Mouse (Mus musculus) MEL (cell line): ENCODE measurements around the gene Prelid3b.
A peak's percentile ranks its signal among the peaks of the same experiment; 100 is the strongest.

Experiments used
- CTCF ChIP-seq, 3 experiments: IDR thresholded peaks in 2 of 3; conservative IDR thresholded peaks in 1 of 3; 2 replicates each; pipeline ENCODE4 v1.5.1; 2011 to 2012; ENCODE audit warnings: low read length in 3 of 3, low read depth in 2 of 3, mild to moderate bottlenecking in 2 of 3, improper control_type of control experiment in 1 of 3, inconsistent platforms in 1 of 3, mixed read lengths in 1 of 3, moderate library complexity in 1 of 3; ENCODE audit not compliant: control insufficient read depth in 1 of 3, insufficient read depth in 1 of 3, poor library complexity in 1 of 3, severe bottlenecking in 1 of 3
- GATA1 ChIP-seq: IDR thresholded peaks from 2 replicates; pipeline ENCODE4 v1.6.1; 2011; ENCODE audit warnings: low read depth, low read length, improper control_type of control experiment
- MEF2A ChIP-seq: IDR thresholded peaks from 2 replicates; pipeline ENCODE4 v1.6.1; 2014; ENCODE audit warnings: low read depth, mild to moderate bottlenecking, inconsistent platforms, low read length, improper control_type of control experiment; ENCODE audit not compliant: poor library complexity, insufficient replicate concordance, severe bottlenecking; ENCODE audit errors: extremely low read depth
- MYB ChIP-seq: IDR thresholded peaks from 2 replicates; pipeline ENCODE4 v1.6.1; 2011; ENCODE audit warnings: mild to moderate bottlenecking, low read depth, low read length, improper control_type of control experiment
- POLR2A ChIP-seq, 2 experiments: IDR thresholded peaks; 2 replicates each; pipeline ENCODE4 v1.6.1; 2011 to 2012; ENCODE audit warnings: low read length in 2 of 2, mild to moderate bottlenecking in 2 of 2, control low read depth in 1 of 2, improper control_type of control experiment in 1 of 2, low read depth in 1 of 2, moderate library complexity in 1 of 2; ENCODE audit not compliant: control insufficient read depth in 1 of 2, insufficient read depth in 1 of 2, poor library complexity in 1 of 2
- POLR2AphosphoS2 ChIP-seq: IDR thresholded peaks from 2 replicates; pipeline ENCODE4 v1.6.1; 2011; ENCODE audit warnings: low read length, improper control_type of control experiment
- SMC3 ChIP-seq: IDR thresholded peaks from 2 replicates; pipeline ENCODE4 v1.6.1; 2011; ENCODE audit warnings: low read depth, low read length, improper control_type of control experiment
- USF1 ChIP-seq: IDR thresholded peaks from 2 replicates; pipeline ENCODE4 v1.6.1; 2014; ENCODE audit warnings: low read depth, mild to moderate bottlenecking, inconsistent platforms, low read length, improper control_type of control experiment, moderate library complexity
- USF2 ChIP-seq, 2 experiments: IDR thresholded peaks; 2 replicates each; pipeline ENCODE4 v1.6.1; 2011 to 2012; ENCODE audit warnings: improper control_type of control experiment in 2 of 2, low read length in 2 of 2, borderline replicate concordance in 1 of 2, inconsistent platforms in 1 of 2, low read depth in 1 of 2, mild to moderate bottlenecking in 1 of 2; ENCODE audit not compliant: insufficient read depth in 1 of 2
- ZC3H11A ChIP-seq: IDR thresholded peaks from 2 replicates; pipeline ENCODE4 v1.6.1; 2012; ENCODE audit warnings: low read depth, mild to moderate bottlenecking, inconsistent platforms, low read length, improper control_type of control experiment
- ZMIZ1 ChIP-seq: IDR thresholded peaks from 2 replicates; pipeline ENCODE4 v1.6.1; 2012; ENCODE audit warnings: low read depth, mild to moderate bottlenecking, inconsistent platforms, low read length, improper control_type of control experiment, moderate library complexity

DNA sequence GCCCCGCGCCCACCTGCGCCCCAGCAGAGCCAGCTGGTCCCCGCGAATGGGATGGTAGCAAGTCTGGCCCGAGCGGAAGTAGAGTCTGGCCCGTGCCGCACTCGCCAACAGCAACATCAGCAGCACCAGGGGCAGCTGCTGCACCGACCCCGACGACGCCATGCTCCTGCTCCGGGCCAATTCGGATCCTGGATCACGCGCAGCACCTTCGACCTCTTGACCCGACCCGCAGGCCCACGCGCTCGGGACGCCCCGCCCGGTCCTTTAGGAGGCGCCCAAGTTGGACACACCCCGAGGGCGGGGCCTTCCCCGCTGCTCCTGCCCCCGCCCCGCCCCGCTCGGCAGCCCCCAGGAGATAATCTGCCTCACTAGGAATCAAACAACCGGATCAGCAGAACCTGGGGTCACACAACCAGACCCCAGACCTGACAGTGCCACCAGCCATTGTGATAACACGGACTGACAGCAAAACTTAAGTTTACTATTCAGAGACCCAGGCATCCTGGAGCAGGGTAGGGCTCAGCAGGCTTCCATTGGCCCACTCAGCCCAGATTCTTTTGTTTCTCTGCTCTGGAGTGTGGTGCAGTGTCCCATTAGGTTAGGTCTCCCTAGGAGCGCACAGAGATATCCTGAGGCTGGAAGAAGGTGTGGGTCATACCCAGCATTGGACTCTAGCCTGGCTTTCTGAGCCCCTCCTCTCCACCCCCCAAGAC, 34.0 kb downstream of the Prelid3b start, which contains the start of gene Ctsz:
- TF ChIP-seq CTCF (IDR thresholded peaks at IDR 0.05 in 2 of 3, conservative IDR thresholded peaks at IDR 0.05 in 1 of 3; ENCODE audit: control insufficient read depth in 1 of 3, insufficient read depth in 1 of 3, low read depth in 2 of 3, low read length in 3 of 3, poor library complexity in 1 of 3, severe bottlenecking in 1 of 3) (no peak), POLR2A (IDR thresholded peaks at IDR 0.05; ENCODE audit: control insufficient read depth in 1 of 2, insufficient read depth in 1 of 2, low read depth in 1 of 2, low read length in 2 of 2, poor library complexity in 1 of 2) (peak; percentile 64 to 68), USF2 (IDR thresholded peaks at IDR 0.05; ENCODE audit: borderline replicate concordance in 1 of 2, insufficient read depth in 1 of 2, low read depth in 1 of 2, low read length in 2 of 2) (no peak), GATA1 (0 out of 2 replicates have a peak, but pooled peaks have one; percentile 15), SMC3 (no peak), ZMIZ1 (no peak), POLR2AphosphoS2 (peak; percentile 51; the same call in 1 of the 2 replicates), USF1 (no peak), MYB (no peak), ZC3H11A (no peak), MEF2A (no peak)
